Mouse (Mus musculus) activated CD4-positive, CD25-positive, alpha-beta regulatory T cell, adult 4 months (primary cell): ENCODE measurements around the gene Smad5. TPM values are rescaled to one million over a fixed set of nuclear protein-coding genes. Genes with fewer than 3 reads are reported as not detected.

ENCODE experiments used
- ATAC-seq: one replicate; pipeline ENCODE4 v1.8.0; 2017
- polyA plus RNA-seq, 2 experiments: library from polyadenylated mRNA; unstranded; fragments of 100-300 nt; shearing (Covaris generic); gene quantifications; one replicate each; pipeline ENCODE4 v1.2.1; 2017

Smad5 gene
- polyA plus RNA-seq, 2 experiments from 2014 or later: 9.0 to 11.7 TPM

GRCm38 (mm10) chr13:56755871-56756270 is 53.1 kb downstream of the Smad5 start:
- no peak for ATAC-seq

- no peak for ATAC-seq
These were observed 54.4 kb downstream of the Smad5 start for GRCm38 (mm10) chr13:56757201-56757600.

GRCm38 (mm10) chr13:56758492-56758891 is 55.7 kb downstream of the Smad5 start:
- peak; percentile 32 for ATAC-seq

GRCm38 (mm10) chr13:56762446-56763229 is 59.8 kb downstream of the Smad5 start:
- ATAC-seq: no peak

GRCm38 (mm10) chr13:56765284-56766032 is 62.6 kb downstream of the Smad5 start:
- peak; percentile 54 for ATAC-seq

GRCm38 (mm10) chr13:56766211-56766610 is 63.4 kb downstream of the Smad5 start:
- ATAC-seq: no peak

- ATAC-seq: no peak
These were observed 66.6 kb downstream of the Smad5 start for GRCm38 (mm10) chr13:56769431-56769830.

GRCm38 (mm10) chr13:56770136-56770578 is 67.3 kb downstream of the Smad5 start:
- no peak for ATAC-seq

- ATAC-seq: no peak
These were observed 68.0 kb downstream of the Smad5 start for GRCm38 (mm10) chr13:56770786-56771185.

- no peak for ATAC-seq
These were observed 69.8 kb downstream of the Smad5 start for GRCm38 (mm10) chr13:56772592-56772991.

- no peak for ATAC-seq
These were observed 70.6 kb downstream of the Smad5 start for GRCm38 (mm10) chr13:56773262-56773870.

GRCm38 (mm10) chr13:56774304-56774703 is 71.5 kb downstream of the Smad5 start:
- ATAC-seq: peak; percentile 93

- ATAC-seq: no peak
These were observed 78.1 kb downstream of the Smad5 start for GRCm38 (mm10) chr13:56780746-56781469.

GRCm38 (mm10) chr13:56781697-56782096 is 78.9 kb downstream of the Smad5 start:
- ATAC-seq: no peak

- ATAC-seq: no peak
These were observed 79.8 kb downstream of the Smad5 start for GRCm38 (mm10) chr13:56782621-56783020.

GRCm38 (mm10) chr13:56790683-56791082 is 87.9 kb downstream of the Smad5 start:
- no peak for ATAC-seq

Other genes starting within 250 kb of the Smad5 start
- not detected for gene Il9, start 220.8 kb upstream of the Smad5 start, polyA plus RNA-seq
- gene Fbxl21, start 180.5 kb upstream of the Smad5 start, polyA plus RNA-seq: 1 to 10 TPM in 1 of 2 experiments, under 1 TPM in 1; 0.87 to 1.6 TPM
- gene Lect2, start 154.5 kb upstream of the Smad5 start, polyA plus RNA-seq: not detected
- gene Tgfbi, start 93.5 kb upstream of the Smad5 start, polyA plus RNA-seq: under 1 TPM; 0.28 to 0.44 TPM
- not detected for gene Gm45623, start 50.8 kb downstream of the Smad5 start, polyA plus RNA-seq
- gene Trpc7, start 193.0 kb downstream of the Smad5 start, polyA plus RNA-seq: under 1 TPM in 1 of 2 experiments, not detected in 1; 0.12 TPM